ENCODE assay signal across 8 mouse cellular contexts in genomic region chr17:26114061-26114460, GRCm38 (mm10). TPM values are rescaled to one million over a fixed set of nuclear protein-coding genes. Genes with fewer than 3 reads are reported as not detected.
DNase-seq lines count a peak whose midpoint lies in the region; ATAC-seq lines count a peak whose summit lies in the region.

No protein-coding gene starts in this region.

- H3K4me1 ChIP-seq in lung, embryonic 15.5 days = peaks cover 13% of the 10 kb centered on the region
- H3K4me1 ChIP-seq in forebrain, embryonic 14.5 days (ENCODE audit: control insufficient read depth, insufficient read depth, low read length) = peaks cover 7% of the 10 kb centered on the region; the same call in 1 of the 2 replicates
- H3K4me1 ChIP-seq in limb, embryonic 10.5 days = peaks cover 25% of the 10 kb centered on the region
- H3K4me1 ChIP-seq in stomach, embryonic 14.5 days (ENCODE audit: control insufficient read depth, insufficient read depth, low read length) = peaks cover 10% of the 10 kb centered on the region; the same call in 1 of the 2 replicates

- H3K9me3 ChIP-seq in lung, embryonic 15.5 days = no peaks in the 10 kb centered on the region
- no peaks in the 10 kb centered on the region for H3K9me3 ChIP-seq in forebrain, embryonic 14.5 days (replicated peaks; ENCODE audit: control insufficient read depth, low read length)
- H3K9me3 ChIP-seq in limb, embryonic 10.5 days (replicated peaks) = no peaks in the 10 kb centered on the region
- no peaks in the 10 kb centered on the region for H3K9me3 ChIP-seq in stomach, embryonic 14.5 days (ENCODE audit: control insufficient read depth, low read depth, low read length)

- H3K4me2 ChIP-seq in lung, embryonic 15.5 days = peak overlapping the region; percentile 97
- peak overlapping the region; percentile 95 for H3K4me2 ChIP-seq in forebrain, embryonic 14.5 days (ENCODE audit: low read length)
- peak overlapping the region; percentile 94 for H3K4me2 ChIP-seq in stomach, embryonic 14.5 days (replicated peaks; ENCODE audit: low read depth, low read length)

- no peak for DNase-seq in lung, adult 18-20 months
- DNase-seq in forebrain, embryonic 14.5 days (ENCODE audit: low spot score) = no peak
- no peak for DNase-seq in limb, embryonic 10.5 days (ENCODE audit: low spot score)
- DNase-seq in layer of hippocampus, postnatal 25 days (ENCODE audit: extremely low spot score in 1 of 2, low spot score in 1 of 2) = no peak
- no peak for DNase-seq in frontal cortex, adult 2 months (ENCODE audit: extremely low spot score in 1 of 2, low spot score in 1 of 2)

- no peak overlapping the region for H3K27ac ChIP-seq in lung, embryonic 15.5 days
- no peak overlapping the region for H3K27ac ChIP-seq in forebrain, embryonic 14.5 days (ENCODE audit: low read depth, low read length)
- no peak overlapping the region for H3K27ac ChIP-seq in limb, embryonic 10.5 days
- no peak overlapping the region for H3K27ac ChIP-seq in stomach, embryonic 14.5 days (ENCODE audit: low read length)

- no peak for ATAC-seq in lung, embryonic 15.5 days (ENCODE audit: borderline replicate concordance, extremely low read depth, low FRiP score, low TSS enrichment)
- ATAC-seq in forebrain, embryonic 14.5 days = no peak
- no peak for ATAC-seq in stomach, embryonic 14.5 days (ENCODE audit: insufficient number of reproducible peaks, insufficient read depth, low FRiP score, low read depth)
- ATAC-seq in cerebellum, adult (ENCODE audit: insufficient number of reproducible peaks, low FRiP score, low TSS enrichment) = no peak

- H3K27me3 ChIP-seq in lung, embryonic 15.5 days = peaks cover 92% of the 10 kb centered on the region
- H3K27me3 ChIP-seq in forebrain, embryonic 14.5 days (replicated peaks; ENCODE audit: control insufficient read depth, insufficient read depth, low read length) = peaks cover 26% of the 10 kb centered on the region
- H3K27me3 ChIP-seq in limb, embryonic 10.5 days (ENCODE audit: low read depth, poor library complexity, severe bottlenecking) = peaks cover 94% of the 10 kb centered on the region
- H3K27me3 ChIP-seq in stomach, embryonic 14.5 days (ENCODE audit: control insufficient read depth, insufficient read depth, low read length) = peaks cover 43% of the 10 kb centered on the region

- H3K9ac ChIP-seq in lung, embryonic 15.5 days = peak overlapping the region; percentile 58; the same call in 1 of the 2 replicates
- peak overlapping the region; percentile 79; the same call in 1 of the 2 replicates for H3K9ac ChIP-seq in forebrain, embryonic 14.5 days (ENCODE audit: low read length)
- H3K9ac ChIP-seq in stomach, embryonic 14.5 days (replicated peaks; ENCODE audit: low read depth, low read length) = no peak overlapping the region

- WGBS in lung, embryonic 15.5 days = 12% methylated on average over 8 of the region's 8 CpGs
- 11% methylated on average over 8 of the region's 8 CpGs for WGBS in forebrain, embryonic 14.5 days
- 19% methylated on average over 8 of the region's 8 CpGs for WGBS in limb, embryonic 10.5 days
- 13% methylated on average over 8 of the region's 8 CpGs for WGBS in stomach, embryonic 14.5 days

- H3K4me3 ChIP-seq in lung, embryonic 15.5 days = peak overlapping the region; percentile 70
- H3K4me3 ChIP-seq in forebrain, embryonic 14.5 days (ENCODE audit: low read depth, low read length) = peak overlapping the region; percentile 72
- H3K4me3 ChIP-seq in limb, embryonic 10.5 days = peak overlapping the region; percentile 87
- peak overlapping the region; percentile 60 for H3K4me3 ChIP-seq in stomach, embryonic 14.5 days (ENCODE audit: low read depth, low read length)

- H3K36me3 ChIP-seq in lung, embryonic 15.5 days = no peaks in the 10 kb centered on the region
- no peaks in the 10 kb centered on the region for H3K36me3 ChIP-seq in forebrain, embryonic 14.5 days (ENCODE audit: control insufficient read depth, insufficient read depth, low read length)
- H3K36me3 ChIP-seq in limb, embryonic 10.5 days = no peaks in the 10 kb centered on the region
- no peaks in the 10 kb centered on the region for H3K36me3 ChIP-seq in stomach, embryonic 14.5 days (ENCODE audit: control insufficient read depth, insufficient read depth, low read length)

RNA-seq across cellular contexts. Expression of gene Tmem8, which starts 1.0 kb away (rescaled TPM):
- 1.9 and 2.7 TPM in 2 replicates for polyA plus RNA-seq in lung, embryonic 15.5 days (2015; fragmentation: Nextera tagmentation; extraction: Ambion mirVana)
- 1.5 and 1.9 TPM in 2 replicates for polyA plus RNA-seq in forebrain, embryonic 14.5 days (2014; fragmentation: Nextera tagmentation; extraction: Ambion mirVana)
- polyA plus RNA-seq in limb, embryonic 10.5 days (2016; fragmentation: Nextera tagmentation; extraction: Ambion mirVana) = 0.53 and 0.56 TPM in 2 replicates
- polyA plus RNA-seq in stomach, embryonic 14.5 days (2014; fragmentation: Nextera tagmentation; extraction: Ambion mirVana) = 2.9 and 3.9 TPM in 2 replicates
- 10 to 100 TPM; 11.4 to 13.1 TPM for total RNA-seq in layer of hippocampus, postnatal 25 days (2021)
- 29.7 and 31.4 TPM in 2 replicates for polyA plus RNA-seq in frontal cortex, adult 2 months (2012; rRNA removed)

RNA-seq across cellular contexts. Expression of gene Mrpl28, which starts 9.2 kb away (rescaled TPM):
- polyA plus RNA-seq in lung, embryonic 15.5 days (2015; fragmentation: Nextera tagmentation; extraction: Ambion mirVana) = 209 and 210 TPM in 2 replicates
- 242 and 250 TPM in 2 replicates for polyA plus RNA-seq in forebrain, embryonic 14.5 days (2014; fragmentation: Nextera tagmentation; extraction: Ambion mirVana)
- 302 and 336 TPM in 2 replicates for polyA plus RNA-seq in limb, embryonic 10.5 days (2016; fragmentation: Nextera tagmentation; extraction: Ambion mirVana)
- polyA plus RNA-seq in stomach, embryonic 14.5 days (2014; fragmentation: Nextera tagmentation; extraction: Ambion mirVana) = 214 and 221 TPM in 2 replicates
- 10 to 100 TPM; 63.4 to 68.9 TPM for total RNA-seq in layer of hippocampus, postnatal 25 days (2021)
- 88.4 and 95.4 TPM in 2 replicates for polyA plus RNA-seq in frontal cortex, adult 2 months (2012; rRNA removed)

RNA-seq across cellular contexts. Expression of gene Nme4, which starts 18.7 kb away (rescaled TPM):
- 85.0 and 92.3 TPM in 2 replicates for polyA plus RNA-seq in lung, embryonic 15.5 days (2015; fragmentation: Nextera tagmentation; extraction: Ambion mirVana)
- polyA plus RNA-seq in forebrain, embryonic 14.5 days (2014; fragmentation: Nextera tagmentation; extraction: Ambion mirVana) = 31.3 and 40.0 TPM in 2 replicates
- 163 and 186 TPM in 2 replicates for polyA plus RNA-seq in limb, embryonic 10.5 days (2016; fragmentation: Nextera tagmentation; extraction: Ambion mirVana)
- polyA plus RNA-seq in stomach, embryonic 14.5 days (2014; fragmentation: Nextera tagmentation; extraction: Ambion mirVana) = 90.7 and 96.5 TPM in 2 replicates
- total RNA-seq in layer of hippocampus, postnatal 25 days (2021) = 1 to 10 TPM; 4.1 TPM
- polyA plus RNA-seq in frontal cortex, adult 2 months (2012; rRNA removed) = 9.2 and 10.1 TPM in 2 replicates

RNA-seq across cellular contexts. Expression of gene Decr2, which starts 23.9 kb away (rescaled TPM):
- 32.3 and 34.0 TPM in 2 replicates for polyA plus RNA-seq in lung, embryonic 15.5 days (2015; fragmentation: Nextera tagmentation; extraction: Ambion mirVana)
- polyA plus RNA-seq in forebrain, embryonic 14.5 days (2014; fragmentation: Nextera tagmentation; extraction: Ambion mirVana) = 13.6 and 14.4 TPM in 2 replicates
- 23.0 and 26.3 TPM in 2 replicates for polyA plus RNA-seq in limb, embryonic 10.5 days (2016; fragmentation: Nextera tagmentation; extraction: Ambion mirVana)
- polyA plus RNA-seq in stomach, embryonic 14.5 days (2014; fragmentation: Nextera tagmentation; extraction: Ambion mirVana) = 34.9 and 40.4 TPM in 2 replicates
- 10 to 100 TPM; 27.2 to 28.2 TPM for total RNA-seq in layer of hippocampus, postnatal 25 days (2021)
- polyA plus RNA-seq in frontal cortex, adult 2 months (2012; rRNA removed) = 39.6 and 41.5 TPM in 2 replicates

RNA-seq across cellular contexts. Expression of gene Axin1, which starts 24.4 kb away (rescaled TPM):
- polyA plus RNA-seq in lung, embryonic 15.5 days (2015; fragmentation: Nextera tagmentation; extraction: Ambion mirVana) = 16.5 and 18.9 TPM in 2 replicates
- 10.3 and 11.0 TPM in 2 replicates for polyA plus RNA-seq in forebrain, embryonic 14.5 days (2014; fragmentation: Nextera tagmentation; extraction: Ambion mirVana)
- 11.5 and 14.2 TPM in 2 replicates for polyA plus RNA-seq in limb, embryonic 10.5 days (2016; fragmentation: Nextera tagmentation; extraction: Ambion mirVana)
- 10.5 and 12.9 TPM in 2 replicates for polyA plus RNA-seq in stomach, embryonic 14.5 days (2014; fragmentation: Nextera tagmentation; extraction: Ambion mirVana)
- total RNA-seq in layer of hippocampus, postnatal 25 days (2021) = 10 to 100 TPM; 23.2 to 23.6 TPM
- 16.9 and 20.5 TPM in 2 replicates for polyA plus RNA-seq in frontal cortex, adult 2 months (2012; rRNA removed)
